In genomic region chr5:73047651-73048245, GRCm38 (mm10) we compare ENCODE assay signal across 23 mouse cellular contexts. TPM values are rescaled to one million over a fixed set of nuclear protein-coding genes. Genes with fewer than 3 reads are reported as not detected.
A peak's percentile ranks its signal among the peaks of the same experiment; 100 is the strongest.
DNase-seq lines count a peak whose midpoint lies in the region; ATAC-seq and TF ChIP-seq lines count a peak whose summit lies in the region.
"Had no signal": no experiment of that assay in that cellular context is flagged by ENCODE, and none has a peak within 500 bp of the region (broad histone marks: within the 10 kb centered on the region; RNA-seq: fewer than 3 reads in every experiment).

No protein-coding gene starts in this region.

- intact Hi-C loops in heart, adult 2 months (cut with DNase I), result no loop called here

- 80% methylated on average over 7 of the region's 7 CpGs for WGBS in heart, adult 2 months

- H3K79me2 ChIP-seq in heart, adult 2 months (replicated peaks; ENCODE audit: control insufficient read depth, insufficient read depth, low read length), result no peaks in the 10 kb centered on the region

- no peak for TF ChIP-seq POLR2A in heart, adult 2 months (IDR thresholded peaks at IDR 0.05; ENCODE audit: insufficient read depth, low read depth, low read length)

- no peak for TF ChIP-seq EP300 in heart, adult 2 months (IDR thresholded peaks at IDR 0.05; ENCODE audit: insufficient read depth, low read depth, low read length)

- peak; percentile 87 for DNase-seq in heart, adult 11 months
- no peak for DNase-seq in heart, adult 2 months
- DNase-seq in testis, postnatal 14 days (ENCODE audit: low spot score), result peak; percentile 61
- DNase-seq in testis, postnatal 10 days (ENCODE audit: low spot score), result no peak
- peak; percentile 73 for DNase-seq in Muller cell, postnatal 12 days (ENCODE audit: inconsistent ontology term)
- DNase-seq in Patski (ENCODE audit: low read depth, low spot score), result peak; percentile 38
- DNase-seq in cerebellum, adult 11-12 months, result no peak
- no peak for DNase-seq in gastrocnemius, postnatal 10 days
- DNase-seq: adrenal gland, adult 2 months; adrenal gland, postnatal 10 days; adrenal gland, postnatal 25 days; B cell, adult 2 months; cerebellum, adult 11 months; cerebellum, adult 2 months; cerebellum, adult 9-10 months; cerebellum, postnatal 25 days; forebrain, postnatal 0 days had no signal

- no peak overlapping the region for H3K27ac ChIP-seq in heart, adult 2 months
- H3K27ac ChIP-seq: embryonic facial prominence, embryonic 13.5 days; forebrain, embryonic 13.5 days; forebrain, embryonic 15.5 days had no signal

- POLR2A ChIA-PET in Patski (lab: Charles Lee), result interaction anchor here (1.0 kb wide), 1 partner anchor 16 kb away, joined by 3 read pairs; no protein-coding TSS in a partner anchor

- no peaks in the 10 kb centered on the region; the same call in none of the 2 replicates for H3K36me3 ChIP-seq in heart, adult 2 months (ENCODE audit: control insufficient read depth, insufficient read depth, low read length)

- peak; percentile 88 for ATAC-seq in Patski
- ATAC-seq: CD4-positive, CD25-positive, alpha-beta regulatory T cell, adult 4 months; forebrain, embryonic 13.5 days; forebrain, embryonic 15.5 days; forebrain, postnatal 0 days had no signal

- H3K9ac ChIP-seq in heart, adult 2 months (ENCODE audit: low read depth, low read length), result no peak overlapping the region
- H3K9ac ChIP-seq: embryonic facial prominence, embryonic 13.5 days; forebrain, embryonic 13.5 days; forebrain, embryonic 15.5 days; forebrain, postnatal 0 days had no signal

- TF ChIP-seq CTCF in heart, adult 2 months (IDR thresholded peaks at IDR 0.05), result no peak
- TF ChIP-seq CTCF in Patski (IDR thresholded peaks at IDR 0.05), result no peak

- H3K4me1 ChIP-seq in heart, adult 2 months (ENCODE audit: control insufficient read depth, insufficient read depth, low read length), result no peaks in the 10 kb centered on the region
- H3K4me1 ChIP-seq: embryonic facial prominence, embryonic 13.5 days; forebrain, embryonic 13.5 days; forebrain, embryonic 15.5 days had no signal

- CTCF ChIA-PET in Patski (lab: Charles Lee), result interaction anchor here (0.9 to 2.5 kb wide), 9 partner anchors 9 to 63 kb away, joined by 3 to 9 read pairs (median 3); no protein-coding TSS in a partner anchor

- in situ Hi-C loops in Patski (cut with MboI; ENCODE audit: low pct_unique_long_range_greater_than_20kb), result no loop called here

- no peak overlapping the region for H3K4me3 ChIP-seq in heart, adult 2 months
- H3K4me3 ChIP-seq: embryonic facial prominence, embryonic 13.5 days; forebrain, embryonic 13.5 days; forebrain, embryonic 15.5 days had no signal

- H3K27me3 ChIP-seq in heart, adult 2 months (ENCODE audit: control insufficient read depth, insufficient read depth, low read length), result no peaks in the 10 kb centered on the region
- H3K27me3 ChIP-seq in Patski, result no peaks in the 10 kb centered on the region
- H3K27me3 ChIP-seq: CH12.LX; embryonic facial prominence, embryonic 13.5 days; forebrain, embryonic 13.5 days; forebrain, embryonic 15.5 days had no signal

RNA-seq across cellular contexts. Expression of gene Slc10a4, which starts 41.1 kb away (rescaled TPM):
- total RNA-seq in heart, adult 2 months (2021), result under 1 TPM in 1 of 2 experiments, not detected in 1; 0.16 TPM
- polyA plus RNA-seq in heart, adult 2 months (2012; rRNA removed), result 0.37 and 0.76 TPM in 2 replicates
- not detected for polyA plus RNA-seq in Patski (2021)
- not detected for total RNA-seq in gastrocnemius, postnatal 10 days (2021)
- total RNA-seq: CH12.LX had no signal
- polyA plus RNA-seq: CD4-positive, CD25-positive, alpha-beta regulatory T cell, adult 4 months; G1E had no signal

Comparison
In these comparisons a context has a peak if more than half of its experiments do, and no peak if none do; other contexts are left out.
1. DNase-seq: peak in heart, adult 11 months (single experiment), testis, postnatal 14 days (single experiment), Muller cell, postnatal 12 days (single experiment) and Patski (single experiment); none in heart, adult 2 months (0 of 2), testis, postnatal 10 days (single experiment), cerebellum, adult 11-12 months (single experiment) and gastrocnemius, postnatal 10 days (single experiment).